Mouse (Mus musculus) layer of hippocampus, postnatal 36 days (tissue): ENCODE results near the gene Prss16. TPM values are rescaled to one million over a fixed set of nuclear protein-coding genes. Genes with fewer than 3 reads are reported as not detected.

Experiments used
- DNase-seq, 2 experiments: peaks; one replicate each; pipeline ENCODE4 v3.0.0; 2022
- total RNA-seq, 2 experiments: library from RNA; stranded (reverse); gene quantifications; 2 replicates each; pipeline ENCODE4 v1.2.3; 2021

Prss16 gene
- under 1 TPM; 0.25 to 0.42 TPM for total RNA-seq

DNA sequence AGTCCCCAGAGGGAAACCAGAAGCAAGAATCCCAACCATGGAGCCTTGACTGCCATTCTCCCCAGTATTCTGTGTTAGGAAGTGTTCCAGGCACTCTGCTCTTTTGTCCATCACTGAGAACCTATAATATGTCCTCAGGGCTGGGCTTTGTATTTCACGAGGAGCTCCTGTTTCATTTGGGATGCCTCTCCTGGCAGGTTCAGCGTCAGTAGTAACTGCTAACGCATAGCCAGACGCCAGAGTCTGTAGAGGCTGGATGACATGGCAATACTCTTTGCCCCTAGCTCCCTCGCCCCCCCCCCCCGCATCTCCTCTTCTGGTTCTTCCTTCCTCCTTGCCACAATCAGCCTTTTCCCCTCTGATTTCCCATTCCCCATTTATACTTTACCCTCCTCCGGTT, at the start of gene Prss16:
Prss16 (minus strand) TSS at position 101 of the 400 bp plus-strand sequence.
- no peak for DNase-seq

DNA sequence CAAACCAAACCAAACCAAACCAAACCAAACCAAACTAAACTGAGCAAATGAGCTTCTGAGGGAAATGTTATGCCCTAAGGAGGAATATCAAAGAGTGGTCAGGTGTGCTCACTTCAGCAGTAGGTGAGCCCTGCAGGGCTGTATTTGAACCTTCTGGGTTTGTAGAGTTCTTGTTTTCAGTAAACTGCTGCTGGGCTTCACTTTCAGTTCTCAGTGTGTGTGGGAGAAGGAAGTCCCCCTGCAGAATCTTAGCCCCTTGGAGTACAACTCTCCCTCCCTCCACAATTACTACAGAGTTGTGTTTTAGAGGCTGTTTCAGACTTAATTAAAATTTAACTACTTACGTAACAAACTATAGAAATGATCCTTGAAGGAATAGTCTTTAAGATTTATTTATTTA, 44.2 kb upstream of the Prss16 start:
- DNase-seq, result no peak

DNA sequence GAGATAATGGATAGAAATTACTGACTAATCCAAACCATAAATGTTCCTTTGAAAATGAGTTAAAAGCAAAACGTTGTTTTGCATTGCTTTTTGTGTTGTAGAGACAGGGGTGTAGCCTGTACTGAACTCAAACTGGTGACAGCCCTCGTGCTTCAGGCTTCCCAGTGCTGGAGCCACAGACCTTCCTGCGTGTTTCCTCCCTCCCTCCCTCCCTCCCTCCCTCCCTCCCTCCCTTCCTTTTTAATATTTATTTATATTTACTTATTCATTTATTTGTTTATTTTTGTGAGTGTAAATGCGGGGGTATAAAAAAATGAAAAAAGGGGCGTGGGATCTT, 41.9 kb upstream of the Prss16 start:
- DNase-seq, result no peak

DNA sequence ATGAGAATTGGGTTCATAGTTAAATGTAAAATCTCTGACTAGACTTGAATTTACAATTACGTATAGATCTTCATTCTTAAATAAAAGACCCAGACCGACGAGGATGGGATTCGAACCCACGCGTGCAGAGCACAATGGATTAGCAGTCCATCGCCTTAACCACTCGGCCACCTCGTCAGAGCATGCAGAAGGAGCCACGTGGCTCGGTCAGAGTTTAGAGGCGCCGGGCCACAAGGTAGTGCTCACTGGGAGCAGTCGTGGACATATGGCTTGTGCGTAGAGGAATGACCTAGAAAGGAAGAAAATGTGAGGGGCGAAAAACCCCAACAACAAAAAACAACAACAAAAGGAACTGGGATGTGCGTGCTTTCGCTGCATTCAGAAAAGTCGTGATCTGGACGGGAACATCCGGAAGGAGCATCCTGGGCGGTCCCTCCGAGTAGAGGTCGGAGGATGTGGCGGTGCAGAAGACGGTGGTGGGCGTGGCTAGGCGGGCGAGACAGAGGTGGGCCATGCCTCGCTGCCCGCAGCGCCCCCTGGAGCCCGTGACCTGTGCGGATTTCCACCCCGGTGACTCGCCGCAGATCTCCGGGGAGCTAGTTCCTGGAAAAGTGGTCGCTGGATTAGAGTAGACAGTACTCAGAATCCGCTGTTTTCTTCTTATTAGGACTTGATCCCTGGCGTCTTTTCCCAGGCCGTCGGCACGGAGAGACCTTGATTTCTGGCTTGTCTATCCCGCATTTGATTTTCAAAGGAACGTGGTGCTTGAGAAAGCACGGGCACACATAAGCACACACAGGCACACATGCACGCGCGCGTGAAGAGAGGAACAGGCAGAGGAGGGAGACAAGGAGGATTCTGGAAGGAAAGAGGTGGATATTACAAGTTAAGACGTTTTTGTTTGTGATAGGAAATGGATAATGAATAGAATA, 41.3 kb upstream of the Prss16 start:
- DNase-seq, result peak; percentile 89 to 90

DNA sequence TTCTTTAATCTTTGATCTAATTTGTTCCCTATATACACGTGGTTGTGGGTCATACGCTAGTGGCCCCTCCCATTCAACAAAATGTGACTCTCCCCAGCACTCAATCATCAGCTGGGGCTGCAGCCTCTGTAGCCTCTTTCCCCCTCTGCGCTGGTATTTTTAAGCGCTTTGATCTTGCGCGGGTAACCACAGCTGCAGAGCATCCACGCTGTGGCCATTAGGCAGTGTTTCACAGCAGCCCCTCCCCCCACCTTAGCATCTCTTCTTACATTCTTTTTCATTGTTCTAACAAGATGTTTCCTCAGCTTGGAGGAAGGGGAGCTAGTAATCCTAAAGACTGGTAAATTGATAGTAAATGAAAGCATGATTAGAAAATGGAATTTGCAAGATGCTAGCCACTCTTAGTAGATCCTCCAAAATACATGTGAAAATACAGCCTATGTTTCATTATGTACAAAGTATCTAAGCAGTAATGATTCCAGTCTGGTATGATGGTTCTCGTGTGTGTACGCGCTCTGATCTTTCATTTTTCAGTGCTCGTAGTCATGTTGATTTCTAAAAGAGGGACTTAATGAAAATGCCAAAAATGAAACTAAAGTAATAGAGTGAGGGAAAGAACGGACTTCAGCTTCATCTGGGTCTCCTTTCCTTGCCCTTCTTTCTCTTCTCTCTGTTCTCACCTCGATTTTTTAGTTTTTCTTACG, 40.3 kb upstream of the Prss16 start:
- no peak for DNase-seq

DNA sequence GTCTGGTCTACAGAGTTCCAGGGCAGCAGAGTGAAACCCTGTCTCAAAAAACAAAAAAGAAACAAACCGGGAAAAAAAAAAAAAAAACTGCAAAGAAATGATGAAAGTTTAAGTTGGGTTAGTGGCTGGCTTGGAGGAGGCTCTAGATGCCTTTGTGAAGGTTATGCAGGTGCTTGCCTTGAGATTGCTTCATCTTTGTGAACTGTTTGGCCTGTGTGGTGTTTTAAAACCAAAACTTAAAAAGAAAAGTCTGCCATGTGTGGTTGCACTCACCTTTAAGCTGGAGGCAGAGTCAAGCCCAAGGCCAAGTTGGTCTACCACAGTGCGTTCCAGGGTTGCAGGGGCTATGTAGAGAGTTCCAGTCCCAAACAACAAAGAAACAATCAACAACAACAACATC, 39.5 kb upstream of the Prss16 start:
- no peak for DNase-seq

DNA sequence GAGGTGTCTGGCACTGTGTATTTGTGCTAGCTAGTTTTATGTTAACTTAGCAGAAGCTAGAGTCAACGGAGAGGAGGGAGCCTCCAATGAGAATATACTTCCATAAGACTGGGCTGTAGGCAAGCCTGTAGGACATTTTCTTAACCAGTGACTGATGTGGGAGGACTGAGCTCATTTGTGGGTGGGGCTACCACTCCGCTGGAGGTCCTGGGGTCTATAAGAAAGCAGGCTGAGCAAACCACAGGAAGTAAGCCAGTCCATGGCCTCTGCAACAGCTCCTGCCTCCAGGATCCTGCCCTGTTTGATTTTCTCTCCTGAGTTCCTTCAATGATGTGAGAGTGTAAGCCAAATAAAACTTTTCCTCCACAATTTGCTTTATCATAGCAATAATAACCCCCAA, 35.8 kb upstream of the Prss16 start:
- DNase-seq, result no peak

DNA sequence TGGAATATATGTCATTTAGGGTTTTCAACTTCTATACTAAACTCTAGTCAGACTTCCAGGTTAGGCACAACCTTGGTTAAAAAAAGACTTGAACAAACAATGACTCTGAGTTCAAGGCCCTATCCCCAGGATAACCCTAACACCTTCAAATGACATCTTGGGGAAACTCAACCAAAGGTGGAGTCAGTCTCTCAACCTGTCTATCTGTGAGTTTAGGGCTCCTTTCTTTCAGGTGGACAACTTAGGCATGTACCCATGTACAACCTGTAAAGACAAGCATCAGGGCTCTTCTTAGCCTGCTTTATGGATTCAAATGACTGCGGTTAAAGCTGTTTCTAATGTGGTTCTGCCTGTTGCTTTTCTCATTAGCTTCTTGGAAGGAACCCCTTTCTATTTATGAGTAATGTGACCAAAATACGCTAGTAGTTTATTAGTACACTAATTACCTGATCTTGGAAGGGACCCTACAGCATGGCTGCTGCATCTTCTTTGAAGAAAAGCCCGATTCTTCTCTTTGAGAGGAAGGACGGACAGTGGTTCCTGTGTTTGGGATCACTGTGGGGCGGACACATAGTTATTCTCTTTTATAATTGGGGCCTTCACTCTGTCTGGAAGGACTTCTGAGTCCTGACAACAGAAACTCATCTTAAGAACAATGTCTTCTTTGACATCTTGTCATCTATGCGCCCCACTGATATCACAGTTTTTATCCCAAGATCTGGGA, 35.1 kb upstream of the Prss16 start:
- DNase-seq, result no peak

DNA sequence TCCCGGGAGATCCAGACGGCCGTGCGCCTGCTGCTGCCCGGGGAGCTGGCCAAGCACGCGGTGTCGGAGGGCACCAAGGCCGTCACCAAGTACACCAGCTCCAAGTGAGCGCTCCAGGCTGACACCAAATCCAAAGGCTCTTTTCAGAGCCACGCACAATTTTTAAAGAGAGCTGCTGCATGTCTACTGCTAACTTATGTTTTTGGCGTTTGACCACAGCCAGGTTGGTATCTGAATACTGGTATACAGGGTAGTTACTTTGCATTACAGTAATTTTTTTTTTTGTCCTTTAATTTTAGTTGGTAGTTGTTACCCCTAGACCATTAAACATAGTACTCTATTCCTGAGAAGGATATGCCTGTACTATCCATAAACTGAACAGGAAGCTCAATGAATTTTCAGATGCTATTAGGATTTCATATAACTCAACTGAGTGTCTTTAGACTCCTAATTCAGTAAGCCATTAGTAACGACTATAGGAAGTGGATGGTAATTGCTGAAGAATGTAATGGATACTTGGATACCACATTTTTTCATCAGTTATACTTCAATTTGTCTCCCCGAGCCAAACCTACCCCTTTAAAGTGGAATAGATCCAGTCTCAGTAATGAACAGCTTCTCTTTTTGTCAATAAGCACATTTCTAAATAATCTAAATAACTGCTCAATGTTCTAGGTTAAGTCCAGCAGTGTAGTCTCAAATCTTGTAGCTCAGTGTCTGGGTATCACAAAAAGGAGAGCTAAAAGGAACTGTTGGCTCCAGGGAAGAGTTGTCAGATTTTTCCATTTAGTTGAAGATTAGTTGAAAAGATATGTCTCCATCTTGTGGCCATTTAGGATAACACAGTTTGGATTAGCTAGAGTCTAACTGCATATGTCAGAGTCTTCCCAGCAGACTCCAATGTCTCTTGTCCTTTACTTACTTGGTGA, 34.2 kb upstream of the Prss16 start:
- no peak for DNase-seq

DNA sequence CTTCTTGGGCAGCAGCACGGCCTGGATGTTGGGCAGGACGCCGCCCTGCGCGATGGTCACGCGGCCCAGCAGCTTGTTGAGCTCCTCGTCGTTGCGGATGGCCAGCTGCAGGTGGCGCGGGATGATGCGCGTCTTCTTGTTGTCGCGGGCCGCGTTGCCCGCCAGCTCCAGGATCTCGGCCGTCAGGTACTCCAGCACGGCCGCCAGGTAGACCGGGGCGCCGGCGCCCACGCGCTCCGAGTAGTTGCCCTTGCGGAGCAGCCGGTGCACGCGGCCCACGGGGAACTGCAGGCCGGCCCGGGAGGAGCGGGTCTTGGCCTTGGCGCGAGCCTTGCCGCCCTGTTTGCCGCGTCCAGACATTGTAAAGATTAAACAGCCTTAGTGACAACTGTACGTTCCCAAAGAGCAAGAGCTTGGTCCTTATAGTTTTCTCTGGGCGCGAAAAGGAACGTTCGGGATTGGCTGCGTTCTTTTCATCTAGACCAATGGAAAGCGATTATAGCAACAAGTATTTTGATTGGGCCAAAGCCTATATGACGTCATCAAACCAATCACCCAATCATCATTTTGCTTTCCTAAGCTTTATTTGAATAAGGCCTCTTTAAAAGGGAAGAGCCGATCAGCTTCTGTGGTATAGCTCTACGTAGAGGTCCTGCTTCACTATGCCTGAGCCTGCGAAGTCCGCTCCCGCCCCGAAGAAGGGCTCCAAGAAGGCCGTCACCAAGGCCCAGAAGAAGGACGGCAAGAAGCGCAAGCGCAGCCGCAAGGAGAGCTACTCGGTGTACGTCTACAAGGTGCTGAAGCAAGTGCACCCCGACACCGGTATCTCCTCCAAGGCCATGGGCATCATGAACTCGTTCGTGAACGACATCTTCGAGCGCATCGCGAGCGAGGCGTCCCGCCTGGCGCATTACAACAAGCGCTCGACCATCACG, 33.3 kb upstream of the Prss16 start, which contains the start of the genes Hist1h2ag and Hist1h2bj:
Hist1h2ag (minus strand) TSS at position 377 of the 935 bp plus-strand sequence.
Hist1h2bj (plus strand) TSS at position 647 of the 935 bp plus-strand sequence.
- DNase-seq, result peak; percentile 82 to 87

DNA sequence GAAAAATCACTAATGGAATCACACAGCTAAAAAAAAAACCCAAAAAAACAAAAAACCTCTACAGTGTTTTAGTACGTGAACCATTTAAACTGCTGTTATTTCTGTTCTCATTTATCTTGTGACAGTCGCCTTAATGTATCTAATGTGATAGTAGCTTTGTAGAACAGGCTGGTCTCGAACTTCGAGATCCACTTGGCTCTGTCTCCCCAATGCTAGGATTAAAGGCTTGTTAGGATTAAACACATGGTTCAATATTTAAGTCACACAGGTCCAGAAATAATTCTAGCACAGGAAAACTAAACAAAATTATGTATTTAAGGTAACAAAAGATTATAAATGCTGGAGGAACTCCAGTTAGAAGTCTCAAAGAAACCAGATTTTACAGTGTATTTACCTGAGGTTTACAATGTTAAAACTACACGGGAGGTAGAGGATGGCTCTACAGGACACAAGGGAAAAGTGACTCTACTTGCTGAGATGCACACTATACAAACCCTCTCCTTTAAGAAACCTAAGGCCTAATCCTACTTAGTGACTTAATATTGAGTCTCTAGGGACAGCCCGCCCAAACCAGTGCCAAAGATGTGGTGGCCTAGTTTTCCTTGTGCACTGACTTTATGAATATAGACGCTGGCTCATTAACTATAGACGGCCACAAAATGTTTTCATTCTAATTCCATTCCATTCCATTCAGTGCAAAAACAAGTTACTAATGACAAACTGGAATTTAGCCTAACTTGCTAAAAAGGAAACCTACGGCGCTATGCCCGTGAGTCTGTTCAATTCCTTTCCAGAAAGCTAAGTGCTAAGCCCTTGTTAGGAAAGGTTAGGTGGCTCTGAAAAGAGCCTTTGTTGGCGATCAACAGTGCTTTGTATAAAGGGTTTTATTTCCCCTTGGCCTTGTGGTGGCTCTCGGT, 32.4 kb upstream of the Prss16 start:
- no peak for DNase-seq

DNA sequence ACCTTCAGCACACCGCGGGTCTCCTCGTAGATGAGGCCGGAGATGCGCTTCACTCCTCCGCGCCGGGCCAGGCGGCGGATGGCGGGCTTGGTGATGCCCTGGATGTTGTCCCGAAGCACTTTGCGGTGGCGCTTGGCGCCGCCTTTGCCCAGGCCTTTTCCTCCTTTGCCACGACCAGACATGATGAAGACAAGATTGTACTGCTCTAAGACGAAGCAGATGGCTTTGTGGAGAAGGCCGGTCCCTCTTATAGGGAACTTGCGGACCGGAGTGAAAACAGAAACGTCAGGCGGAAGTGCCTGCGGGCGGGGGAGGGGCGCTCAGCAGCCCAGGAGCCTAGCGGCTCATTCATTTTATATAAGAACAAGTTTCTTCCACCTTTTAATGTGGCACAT, 31.6 kb upstream of the Prss16 start, which contains the start of gene Hist1h4i:
Hist1h4i (minus strand) TSS at position 221 of the 395 bp plus-strand sequence.
- DNase-seq, result peak; percentile 95 to 98

DNA sequence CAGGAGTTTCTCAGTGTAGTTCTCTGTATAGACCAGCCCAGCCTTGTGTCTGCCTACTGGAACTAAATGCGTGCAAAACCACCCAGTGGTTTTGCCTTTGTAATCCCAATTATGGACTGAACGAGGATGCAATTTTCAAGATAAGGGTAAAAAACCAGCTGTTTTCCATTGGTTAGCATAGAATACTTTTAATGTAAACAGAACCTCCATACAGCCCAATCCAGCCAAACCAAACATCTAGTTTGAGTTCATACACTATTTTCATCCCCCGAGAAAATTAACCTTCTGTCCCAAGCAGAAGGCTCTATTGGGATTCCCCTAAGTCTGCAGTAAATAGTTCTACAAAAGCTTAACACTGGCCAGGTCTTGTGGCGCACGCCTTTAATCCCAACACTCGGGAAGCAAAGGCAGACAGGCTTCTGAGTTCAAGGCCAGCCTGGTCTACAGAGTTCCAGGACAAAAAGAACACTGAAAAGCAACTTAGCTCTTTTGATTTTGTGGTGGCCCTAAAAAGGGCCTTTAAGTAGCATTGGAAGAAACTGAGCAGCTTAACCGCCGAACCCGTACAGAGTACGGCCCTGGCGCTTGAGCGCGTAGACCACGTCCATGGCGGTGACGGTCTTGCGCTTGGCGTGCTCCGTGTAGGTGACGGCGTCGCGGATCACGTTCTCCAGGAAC, 31.1 kb upstream of the Prss16 start:
- DNase-seq, result no peak

DNA sequence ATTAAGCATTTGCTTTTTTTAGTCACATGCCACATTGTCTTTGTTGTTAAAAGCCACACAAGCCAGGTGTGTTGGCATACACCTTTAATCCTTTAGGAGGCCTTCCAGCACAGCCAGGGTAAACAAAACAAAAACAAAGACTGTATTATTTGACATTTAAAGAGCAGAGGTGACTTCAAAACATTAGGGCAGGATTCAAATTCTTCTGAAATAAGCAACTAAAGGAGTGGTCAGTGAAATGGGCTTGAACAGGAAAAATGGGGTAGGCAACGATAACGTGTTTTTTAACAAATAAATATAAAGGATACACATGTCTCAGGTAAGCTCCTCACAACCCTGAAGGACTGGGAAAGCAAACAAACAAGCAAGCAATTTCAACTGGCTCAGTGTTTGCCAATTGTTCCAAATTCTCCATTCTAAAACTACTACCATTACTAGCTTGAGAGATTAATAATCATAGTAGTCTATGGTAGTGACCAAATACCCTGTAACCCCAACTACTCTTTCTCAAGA, 30.5 kb upstream of the Prss16 start:
- no peak for DNase-seq

DNA sequence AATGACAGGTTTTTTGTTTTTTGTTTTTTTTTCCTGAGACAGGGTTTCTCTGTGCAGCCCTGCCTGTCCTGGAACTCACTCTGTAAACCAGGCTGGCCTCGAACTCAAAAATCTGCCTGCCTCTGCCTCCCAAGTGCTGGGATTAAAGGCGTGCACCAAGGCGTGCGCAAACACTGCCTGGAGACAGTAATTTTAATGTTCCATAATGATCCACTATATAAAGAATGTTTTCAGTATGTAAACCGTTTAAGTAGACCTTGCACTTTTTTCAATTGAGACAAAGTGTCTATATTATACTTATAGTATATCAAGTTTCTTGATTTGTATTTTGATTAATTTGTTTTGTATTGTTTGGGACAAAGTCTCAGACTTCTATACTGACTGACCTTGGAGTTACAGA, 29.8 kb upstream of the Prss16 start:
- no peak for DNase-seq

DNA sequence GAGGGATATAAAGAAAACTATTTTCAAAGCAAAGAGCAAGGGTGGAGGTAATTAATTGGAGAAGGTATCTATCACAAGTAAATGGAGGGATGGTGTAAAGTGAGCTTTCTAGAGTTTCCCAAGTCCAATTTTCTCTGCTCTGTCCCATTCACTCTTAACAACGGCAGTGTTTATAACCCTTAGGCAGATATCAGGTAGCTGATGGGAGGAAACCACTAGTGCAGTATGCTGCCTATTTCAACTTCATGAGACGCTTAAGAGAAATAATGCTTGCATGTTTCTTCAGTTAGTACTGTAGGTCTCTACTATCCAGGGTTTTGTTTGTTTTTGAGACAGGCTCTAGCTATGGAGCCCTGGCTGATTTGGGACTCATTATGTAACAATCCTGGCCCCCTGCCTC, 27.9 kb upstream of the Prss16 start:
- DNase-seq, result no peak

DNA sequence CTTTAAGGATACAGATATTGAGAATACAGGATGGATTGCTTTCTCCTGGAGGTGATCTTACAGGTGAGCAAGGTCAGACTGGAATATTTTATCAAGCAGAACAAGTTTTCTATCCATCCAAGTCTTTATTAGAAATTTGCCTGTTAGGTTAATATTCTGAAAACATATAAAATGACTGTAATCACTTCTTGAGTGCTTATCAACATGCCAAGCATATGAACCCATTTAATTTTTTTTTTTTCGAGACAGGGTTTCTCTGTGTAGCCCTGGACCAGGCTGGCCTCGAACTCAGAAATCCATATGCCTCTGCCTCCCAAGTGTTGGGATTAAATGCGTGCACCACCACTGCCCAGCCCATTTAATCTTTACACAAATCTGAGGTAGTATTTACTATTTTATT, 27.4 kb upstream of the Prss16 start:
- DNase-seq, result no peak

DNA sequence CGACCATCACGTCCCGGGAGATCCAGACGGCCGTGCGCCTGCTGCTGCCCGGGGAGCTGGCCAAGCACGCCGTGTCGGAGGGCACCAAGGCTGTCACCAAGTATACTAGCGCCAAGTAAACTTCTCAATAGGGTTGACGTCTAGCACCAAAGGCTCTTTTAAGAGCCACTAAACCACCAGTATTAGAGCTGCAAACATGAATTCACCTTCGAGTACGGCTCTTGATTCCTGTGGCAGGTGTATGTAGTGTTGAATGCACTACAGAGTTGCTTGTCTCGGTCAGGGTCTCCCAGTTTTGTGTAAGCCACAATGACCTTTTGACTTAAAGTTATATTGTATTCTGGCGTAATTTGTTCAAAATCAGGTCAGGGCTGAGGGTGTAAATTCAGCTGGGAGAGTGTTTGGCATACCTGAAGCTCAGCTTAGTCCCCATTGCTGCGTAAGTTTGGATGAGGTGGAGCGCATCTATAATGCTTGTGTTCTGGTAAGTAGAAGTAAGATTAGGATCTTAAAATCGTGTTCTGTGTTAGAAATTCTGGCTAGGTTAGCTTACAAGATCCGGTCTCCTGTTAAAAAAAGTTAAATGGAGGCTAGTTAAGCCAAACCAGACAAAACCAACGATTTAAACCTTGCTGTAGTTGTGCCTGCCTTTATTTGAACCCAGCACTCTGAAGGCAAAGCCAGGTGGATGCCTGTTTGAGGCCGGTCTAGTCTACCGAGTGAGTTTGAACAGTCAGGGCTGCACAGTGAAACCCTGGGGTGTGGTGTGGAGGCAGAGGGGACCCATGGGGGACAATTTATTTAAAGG, 26.8 kb upstream of the Prss16 start:
- no peak for DNase-seq
